Mouse (Mus musculus) heart, embryonic 14.5 days (tissue): ENCODE measurements around the gene Phactr1. TPM values are rescaled to one million over a fixed set of nuclear protein-coding genes. Genes with fewer than 3 reads are reported as not detected.

Source experiments
- ATAC-seq: fragments of 200-750 bp; cut with Nextera tagmentation; 2 replicates; pipeline ENCODE4 v1.8.0; 2017; ENCODE audit warnings: low read depth, moderate TSS enrichment; ENCODE audit not compliant: insufficient number of reproducible peaks, insufficient read depth, low FRiP score
- H3K27ac ChIP-seq, 2 experiments: fragments of 200-500 bp in 1 of 2; fragments of 300-500 bp in 1 of 2; sonication (generic) in 1 of 2; replicated peaks in 1 of 2; 2 replicates each; pipeline ENCODE4 v1.5.1; 2012 to 2014; ENCODE audit warnings: low read depth in 2 of 2, low read length in 2 of 2, control low read depth in 1 of 2, mild to moderate bottlenecking in 1 of 2, mixed read lengths in 1 of 2; ENCODE audit not compliant: control insufficient read depth in 1 of 2, insufficient read depth in 1 of 2
- H3K27me3 ChIP-seq: fragments of 300-500 bp; sonication (generic); 2 replicates; pipeline ENCODE4 v1.6.1; 2014; ENCODE audit warnings: mild to moderate bottlenecking, low read length, control low read depth; ENCODE audit not compliant: control insufficient read depth, insufficient read depth
- H3K36me3 ChIP-seq: fragments of 300-500 bp; sonication (generic); 2 replicates; pipeline ENCODE4 v1.6.1; 2014; ENCODE audit warnings: mild to moderate bottlenecking, control low read depth, low read length, mixed read lengths; ENCODE audit not compliant: control insufficient read depth, insufficient read depth
- H3K4me1 ChIP-seq, 2 experiments: fragments of 200-500 bp in 1 of 2; fragments of 300-500 bp in 1 of 2; sonication (generic) in 1 of 2; 2 replicates each; pipeline ENCODE4 v1.6.1; 2012 to 2014; ENCODE audit warnings: low read length in 2 of 2, control low read depth in 1 of 2, mixed read lengths in 1 of 2; ENCODE audit not compliant: control insufficient read depth in 2 of 2, insufficient read depth in 2 of 2
- H3K4me2 ChIP-seq: fragments of 300-500 bp; sonication (generic); 2 replicates; pipeline ENCODE4 v1.6.1; 2014; ENCODE audit warnings: mild to moderate bottlenecking, low read length
- H3K4me3 ChIP-seq, 2 experiments: fragments of 200-500 bp in 1 of 2; fragments of 300-500 bp in 1 of 2; sonication (generic) in 1 of 2; 2 replicates each; pipeline ENCODE4 v1.5.1; 2012 to 2014; ENCODE audit warnings: low read length in 2 of 2, mild to moderate bottlenecking in 2 of 2, control low read depth in 1 of 2, low read depth in 1 of 2, moderate library complexity in 1 of 2; ENCODE audit not compliant: control insufficient read depth in 1 of 2, insufficient read depth in 1 of 2
- H3K9ac ChIP-seq: fragments of 300-500 bp; sonication (generic); 2 replicates; pipeline ENCODE4 v1.6.1; 2014; ENCODE audit warnings: mild to moderate bottlenecking, low read length
- H3K9me3 ChIP-seq: fragments of 300-500 bp; sonication (generic); 2 replicates; pipeline ENCODE4 v1.6.1; 2016; ENCODE audit warnings: low read length, control low read depth; ENCODE audit not compliant: control insufficient read depth
- WGBS: fragments of 180-500 bp; shearing (Covaris S2); extraction: QIAGEN DNeasy Blood & Tissue Kit; methylation state at CpG from one replicate; pipeline ENCODE4 v1.1.7; 2014; 5-methylcytosine and 5-hydroxymethylcytosine counted together
- polyA plus RNA-seq: library from polyadenylated mRNA; unstranded; fragments of >200 nt; fragmentation: Nextera tagmentation; extraction: Ambion mirVana; gene quantifications from 2 replicates; pipeline ENCODE4 v1.2.1, GENCODE M21; 2014

Gene Phactr1
- polyA plus RNA-seq, 1 experiment from 2014 or later: 8.9 TPM

- ATAC-seq: peak; percentile 31; the same call in 1 of the 2 replicates
- no peak overlapping the region for H3K27ac ChIP-seq
- no peak overlapping the region for H3K9ac ChIP-seq
- no peaks in the 10 kb centered on the region for H3K9me3 ChIP-seq
- no peak overlapping the region for H3K4me2 ChIP-seq
- no peak overlapping the region for H3K4me3 ChIP-seq
- peaks cover 4 to 7% of the 10 kb centered on the region in 2 experiments; a peak in 3 of 4 replicates for H3K4me1 ChIP-seq
- no peaks in the 10 kb centered on the region for H3K36me3 ChIP-seq
- 41% methylated on average over 7 of the region's 7 CpGs for WGBS
- no peaks in the 10 kb centered on the region for H3K27me3 ChIP-seq
These were observed 277.4 kb downstream of the Phactr1 start for GRCm38 (mm10) chr13:42957856-42958255.

- ATAC-seq: no peak
- H3K27me3 ChIP-seq: no peaks in the 10 kb centered on the region
- H3K9ac ChIP-seq: no peak overlapping the region
- no peaks in the 10 kb centered on the region for H3K9me3 ChIP-seq
- no peak overlapping the region for H3K4me2 ChIP-seq
- peaks cover 4 to 7% of the 10 kb centered on the region in 2 experiments; a peak in 3 of 4 replicates for H3K4me1 ChIP-seq
- no peak overlapping the region for H3K4me3 ChIP-seq
- no peaks in the 10 kb centered on the region for H3K36me3 ChIP-seq
- no peak overlapping the region for H3K27ac ChIP-seq
- 71% methylated on average over 2 of the region's 2 CpGs for WGBS
These were observed 278.4 kb downstream of the Phactr1 start for GRCm38 (mm10) chr13:42958867-42959266.

GRCm38 (mm10) chr13:42961561-42961960, 281.1 kb downstream of the Phactr1 start:
- no peak overlapping the region for H3K9ac ChIP-seq

GRCm38 (mm10) chr13:42968537-42968936, 288.1 kb downstream of the Phactr1 start:
- no peak overlapping the region for H3K4me3 ChIP-seq
- no peaks in the 10 kb centered on the region for H3K27me3 ChIP-seq
- ATAC-seq: no peak
- no peak overlapping the region for H3K27ac ChIP-seq
- 65% methylated on average over 4 of the region's 4 CpGs for WGBS
- no peaks in the 10 kb centered on the region for H3K4me1 ChIP-seq
- no peaks in the 10 kb centered on the region for H3K36me3 ChIP-seq
- H3K9ac ChIP-seq: no peak overlapping the region
- H3K4me2 ChIP-seq: no peak overlapping the region
- no peaks in the 10 kb centered on the region for H3K9me3 ChIP-seq

More at GRCm38 (mm10) chr13:42961561-42961960, 281.1 kb downstream of the Phactr1 start:
- Histone ChIP-seq H3K36me3 (no peaks in the 10 kb centered on the region), H3K9me3 (no peaks in the 10 kb centered on the region), H3K4me1 (peaks cover 4 to 7% of the 10 kb centered on the region in 2 experiments; a peak in 3 of 4 replicates), H3K27ac (no peak overlapping the region), H3K4me3 (no peak overlapping the region), H3K4me2 (no peak overlapping the region), H3K27me3 (no peaks in the 10 kb centered on the region)
- 64% methylated on average over 4 of the region's 4 CpGs for WGBS
- ATAC-seq: no peak

DNA sequence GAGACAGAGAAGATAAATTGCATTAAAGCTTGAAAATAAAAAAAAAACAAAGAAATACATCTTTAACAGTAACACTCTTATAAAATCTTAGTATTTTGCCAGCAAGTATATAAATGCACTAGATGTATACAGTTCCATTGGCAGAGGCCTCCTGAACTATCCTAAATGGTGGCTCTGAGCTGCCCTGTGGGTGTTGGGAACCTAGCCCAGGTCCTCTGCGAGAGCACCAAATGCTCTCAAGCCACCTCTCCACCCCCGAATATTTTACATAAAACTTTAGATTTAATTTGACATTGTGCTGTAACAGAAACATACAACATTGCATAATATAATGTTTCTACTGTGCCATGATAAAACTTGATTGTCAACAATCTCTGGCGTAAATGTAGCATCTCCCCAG, 293.1 kb downstream of the Phactr1 start:
- H3K4me3 ChIP-seq: no peak overlapping the region
- ATAC-seq: no peak

GRCm38 (mm10) chr13:42973961-42974360, 293.5 kb downstream of the Phactr1 start:
- 61% methylated on average over 2 of the region's 2 CpGs for WGBS
- Histone ChIP-seq H3K36me3 (no peaks in the 10 kb centered on the region), H3K27ac (no peak overlapping the region), H3K4me1 (no peaks in the 10 kb centered on the region), H3K9me3 (no peaks in the 10 kb centered on the region), H3K27me3 (no peaks in the 10 kb centered on the region), H3K9ac (no peak overlapping the region), H3K4me2 (no peak overlapping the region), H3K4me3 (no peak overlapping the region)
- no peak for ATAC-seq

More for the DNA sequence above, 293.1 kb downstream of the Phactr1 start:
- no peak overlapping the region for H3K27ac ChIP-seq
- no peaks in the 10 kb centered on the region for H3K4me1 ChIP-seq
- H3K27me3 ChIP-seq: no peaks in the 10 kb centered on the region
- no peaks in the 10 kb centered on the region for H3K9me3 ChIP-seq
- 79% methylated on average over 3 of the region's 3 CpGs for WGBS
- no peaks in the 10 kb centered on the region for H3K36me3 ChIP-seq
- no peak overlapping the region for H3K4me2 ChIP-seq
- H3K9ac ChIP-seq: no peak overlapping the region

- Histone ChIP-seq H3K9ac (no peak overlapping the region), H3K4me2 (no peak overlapping the region), H3K4me3 (no peak overlapping the region), H3K4me1 (no peaks in the 10 kb centered on the region), H3K36me3 (no peaks in the 10 kb centered on the region), H3K9me3 (no peaks in the 10 kb centered on the region), H3K27ac (no peak overlapping the region), H3K27me3 (no peaks in the 10 kb centered on the region)
- ATAC-seq: no peak
- 70% methylated on average over 2 of the region's 2 CpGs for WGBS
These were observed 294.1 kb downstream of the Phactr1 start for GRCm38 (mm10) chr13:42974506-42974905.

DNA sequence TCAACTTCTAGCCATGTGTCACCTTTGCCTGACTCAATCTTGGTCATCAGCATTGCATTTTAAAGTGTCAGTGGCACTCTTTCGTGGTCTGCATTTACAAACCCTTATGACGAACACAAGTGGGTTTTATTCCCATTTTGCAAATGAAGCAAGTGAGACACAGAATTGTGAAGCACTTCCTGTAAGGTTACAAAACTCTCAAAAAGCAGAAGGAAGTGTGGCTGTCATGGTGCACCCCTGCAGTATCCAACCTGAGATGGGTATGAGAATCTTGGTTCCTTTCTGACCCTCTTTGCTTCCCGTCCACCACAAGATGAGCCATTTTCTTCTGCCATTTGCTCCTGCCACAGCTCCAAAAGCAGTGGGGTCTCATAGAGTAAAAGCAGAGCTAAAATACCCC, 295.7 kb downstream of the Phactr1 start:
- H3K4me2 ChIP-seq: no peak overlapping the region
- H3K4me3 ChIP-seq: no peak overlapping the region
- no peaks in the 10 kb centered on the region for H3K4me1 ChIP-seq
- ATAC-seq: no peak
- H3K36me3 ChIP-seq: no peaks in the 10 kb centered on the region
- H3K9ac ChIP-seq: no peak overlapping the region
- H3K27me3 ChIP-seq: no peaks in the 10 kb centered on the region
- WGBS: 88% methylated on average over 3 of the region's 3 CpGs
- H3K9me3 ChIP-seq: no peaks in the 10 kb centered on the region
- H3K27ac ChIP-seq: no peak overlapping the region
